Mouse (Mus musculus): ENCODE results near the gene Capn6. TPM values are rescaled to one million over a fixed set of nuclear protein-coding genes. Genes with fewer than 3 reads are reported as not detected.

Capn6 gene
- 0.37 and 0.49 TPM in 2 replicates for polyA plus RNA-seq (2012; rRNA removed)

GRCm38 (mm10) chrX:143827212-143827611, at the start of gene Capn6:
Capn6 (minus strand) TSS chrX:143827414.

Other genes with a start within 250 kb of the Capn6 start
- 0.02 TPM in 1 of 2 replicates, not detected in the other for gene Dcx, start 105.9 kb upstream of the Capn6 start, polyA plus RNA-seq (2012; rRNA removed)